Mouse (Mus musculus): ENCODE results near the gene Mdga2. TPM values are rescaled to one million over a fixed set of nuclear protein-coding genes. Genes with fewer than 3 reads are reported as not detected.

The Mdga2 gene
- polyA plus RNA-seq, 1 experiment from 2014 or later: 20.9 TPM

GRCm38 (mm10) chr12:66853167-66853566, 369.2 kb downstream of the Mdga2 start:
- H3K36me3 ChIP-seq: no peaks in the 10 kb centered on the region
- 22% methylated on average over 3 of the region's 3 CpGs for WGBS
- H3K9me3 ChIP-seq: no peaks in the 10 kb centered on the region
- no peak overlapping the region for H3K27ac ChIP-seq (replicated peaks)
- ATAC-seq (ENCODE audit: low read depth): no peak
- no peak overlapping the region for H3K4me3 ChIP-seq
- no peaks in the 10 kb centered on the region for H3K27me3 ChIP-seq
- no peak overlapping the region for H3K9ac ChIP-seq
- no peak overlapping the region for H3K4me2 ChIP-seq
- no peaks in the 10 kb centered on the region for H3K4me1 ChIP-seq (replicated peaks)

- no peak overlapping the region for H3K9ac ChIP-seq
- H3K27me3 ChIP-seq: no peaks in the 10 kb centered on the region
- no peaks in the 10 kb centered on the region for H3K9me3 ChIP-seq
- WGBS: 62% methylated on average over 3 of the region's 3 CpGs
- H3K4me3 ChIP-seq: no peak overlapping the region
- no peaks in the 10 kb centered on the region for H3K4me1 ChIP-seq (replicated peaks)
- no peaks in the 10 kb centered on the region for H3K36me3 ChIP-seq
- no peak overlapping the region for H3K27ac ChIP-seq (replicated peaks)
- no peak for ATAC-seq (ENCODE audit: low read depth)
- H3K4me2 ChIP-seq: no peak overlapping the region
These were observed 382.0 kb downstream of the Mdga2 start for GRCm38 (mm10) chr12:66840336-66840735.

- Histone ChIP-seq H3K9me3 (no peaks in the 10 kb centered on the region), H3K4me2 (no peak overlapping the region), H3K9ac (no peak overlapping the region), H3K27me3 (no peaks in the 10 kb centered on the region), H3K36me3 (no peaks in the 10 kb centered on the region), H3K4me1 (replicated peaks) (no peaks in the 10 kb centered on the region), H3K27ac (replicated peaks) (no peak overlapping the region), H3K4me3 (no peak overlapping the region)
- ATAC-seq (ENCODE audit: low read depth): no peak
These were observed 466.7 kb downstream of the Mdga2 start for GRCm38 (mm10) chr12:66755653-66756052.

GRCm38 (mm10) chr12:66734536-66734935, 487.8 kb downstream of the Mdga2 start:
- H3K4me3 ChIP-seq: no peak overlapping the region
- no peak overlapping the region for H3K9ac ChIP-seq
- 74% methylated on average over 3 of the region's 3 CpGs for WGBS
- H3K27me3 ChIP-seq: no peaks in the 10 kb centered on the region
- no peak for ATAC-seq (ENCODE audit: low read depth)
- no peak overlapping the region for H3K4me2 ChIP-seq
- no peaks in the 10 kb centered on the region for H3K4me1 ChIP-seq (replicated peaks)
- no peak overlapping the region for H3K27ac ChIP-seq (replicated peaks)
- H3K36me3 ChIP-seq: no peaks in the 10 kb centered on the region
- H3K9me3 ChIP-seq: no peaks in the 10 kb centered on the region

- Histone ChIP-seq H3K9me3 (no peaks in the 10 kb centered on the region), H3K36me3 (no peaks in the 10 kb centered on the region), H3K4me2 (no peak overlapping the region), H3K4me3 (no peak overlapping the region), H3K4me1 (replicated peaks) (no peaks in the 10 kb centered on the region), H3K9ac (no peak overlapping the region), H3K27ac (replicated peaks) (no peak overlapping the region), H3K27me3 (no peaks in the 10 kb centered on the region)
- no peak for ATAC-seq (ENCODE audit: low read depth)
- WGBS: 26% methylated on average over 2 of the region's 2 CpGs
These were observed 497.9 kb downstream of the Mdga2 start for GRCm38 (mm10) chr12:66724474-66724873.

- H3K9ac ChIP-seq: no peak overlapping the region
- no peak for ATAC-seq (ENCODE audit: low read depth)
- H3K4me1 ChIP-seq (replicated peaks): no peaks in the 10 kb centered on the region
These were observed 514.0 kb downstream of the Mdga2 start for GRCm38 (mm10) chr12:66708334-66708733.

GRCm38 (mm10) chr12:66707431-66707830, 514.9 kb downstream of the Mdga2 start:
- Histone ChIP-seq H3K27me3 (no peaks in the 10 kb centered on the region), H3K4me3 (no peak overlapping the region), H3K4me2 (no peak overlapping the region), H3K4me1 (replicated peaks) (no peaks in the 10 kb centered on the region), H3K36me3 (no peaks in the 10 kb centered on the region), H3K9me3 (no peaks in the 10 kb centered on the region), H3K9ac (no peak overlapping the region), H3K27ac (replicated peaks) (no peak overlapping the region)
- ATAC-seq (ENCODE audit: low read depth): no peak
- 41% methylated on average over 2 of the region's 2 CpGs for WGBS

More at GRCm38 (mm10) chr12:66708334-66708733, 514.0 kb downstream of the Mdga2 start:
- no peak overlapping the region for H3K4me2 ChIP-seq
- H3K27ac ChIP-seq (replicated peaks): no peak overlapping the region
- H3K36me3 ChIP-seq: no peaks in the 10 kb centered on the region
- H3K27me3 ChIP-seq: no peaks in the 10 kb centered on the region
- no peak overlapping the region for H3K4me3 ChIP-seq
- no peaks in the 10 kb centered on the region for H3K9me3 ChIP-seq
- 84% methylated on average over 10 of the region's 10 CpGs for WGBS

- no peak for ATAC-seq (ENCODE audit: low read depth)
- no peaks in the 10 kb centered on the region for H3K9me3 ChIP-seq
- H3K27ac ChIP-seq (replicated peaks): no peak overlapping the region
These were observed 517.3 kb downstream of the Mdga2 start for GRCm38 (mm10) chr12:66705015-66705414.

GRCm38 (mm10) chr12:66702781-66703180, 519.6 kb downstream of the Mdga2 start:
- Histone ChIP-seq H3K9ac (no peak overlapping the region), H3K4me2 (no peak overlapping the region), H3K36me3 (no peaks in the 10 kb centered on the region), H3K4me1 (replicated peaks) (no peaks in the 10 kb centered on the region), H3K9me3 (no peaks in the 10 kb centered on the region), H3K27ac (replicated peaks) (no peak overlapping the region), H3K27me3 (no peaks in the 10 kb centered on the region), H3K4me3 (no peak overlapping the region)
- 91% methylated on average over 3 of the region's 3 CpGs for WGBS
- ATAC-seq (ENCODE audit: low read depth): no peak

More at GRCm38 (mm10) chr12:66705015-66705414, 517.3 kb downstream of the Mdga2 start:
- no peak overlapping the region for H3K4me2 ChIP-seq
- no peaks in the 10 kb centered on the region for H3K27me3 ChIP-seq
- H3K4me1 ChIP-seq (replicated peaks): no peaks in the 10 kb centered on the region
- H3K4me3 ChIP-seq: no peak overlapping the region
- H3K36me3 ChIP-seq: no peaks in the 10 kb centered on the region
- H3K9ac ChIP-seq: no peak overlapping the region

- H3K27ac ChIP-seq (replicated peaks): no peak overlapping the region
- H3K27me3 ChIP-seq: no peaks in the 10 kb centered on the region
- no peak for ATAC-seq (ENCODE audit: low read depth)
- no peak overlapping the region for H3K4me2 ChIP-seq
- no peak overlapping the region for H3K9ac ChIP-seq
- H3K36me3 ChIP-seq: no peaks in the 10 kb centered on the region
- H3K4me3 ChIP-seq: no peak overlapping the region
- H3K9me3 ChIP-seq: no peaks in the 10 kb centered on the region
- WGBS: 78% methylated on average over 3 of the region's 3 CpGs
- no peaks in the 10 kb centered on the region for H3K4me1 ChIP-seq (replicated peaks)
These were observed 542.8 kb downstream of the Mdga2 start for GRCm38 (mm10) chr12:66679558-66679957.

GRCm38 (mm10) chr12:66648605-66649552, 573.5 kb downstream of the Mdga2 start:
- no peak overlapping the region for H3K4me2 ChIP-seq
- no peaks in the 10 kb centered on the region for H3K9me3 ChIP-seq
- H3K4me3 ChIP-seq: no peak overlapping the region
- no peaks in the 10 kb centered on the region for H3K27me3 ChIP-seq
- ATAC-seq (ENCODE audit: low read depth): no peak
- peaks cover 5% of the 10 kb centered on the region; the same call in 1 of the 2 replicates for H3K4me1 ChIP-seq (replicated peaks)
- no peaks in the 10 kb centered on the region for H3K36me3 ChIP-seq
- H3K27ac ChIP-seq (replicated peaks): no peak overlapping the region
- H3K9ac ChIP-seq: no peak overlapping the region
- WGBS: 44% methylated on average over 12 of the region's 12 CpGs

GRCm38 (mm10) chr12:66640408-66640807, 581.9 kb downstream of the Mdga2 start:
- ATAC-seq (ENCODE audit: low read depth): no peak
- WGBS: 38% methylated on average over 1 of the region's 1 CpGs
- no peaks in the 10 kb centered on the region for H3K4me1 ChIP-seq (replicated peaks)
- H3K27me3 ChIP-seq: no peaks in the 10 kb centered on the region
- H3K27ac ChIP-seq (replicated peaks): no peak overlapping the region
- no peak overlapping the region for H3K9ac ChIP-seq
- no peaks in the 10 kb centered on the region for H3K36me3 ChIP-seq
- H3K4me2 ChIP-seq: no peak overlapping the region
- no peak overlapping the region for H3K4me3 ChIP-seq
- H3K9me3 ChIP-seq: no peaks in the 10 kb centered on the region

- Histone ChIP-seq H3K9me3 (no peaks in the 10 kb centered on the region), H3K4me1 (replicated peaks) (no peaks in the 10 kb centered on the region), H3K27me3 (no peaks in the 10 kb centered on the region), H3K27ac (replicated peaks) (no peak overlapping the region), H3K4me2 (no peak overlapping the region), H3K36me3 (no peaks in the 10 kb centered on the region), H3K4me3 (no peak overlapping the region), H3K9ac (no peak overlapping the region)
- WGBS: 90% methylated on average over 3 of the region's 3 CpGs
- no peak for ATAC-seq (ENCODE audit: low read depth)
These were observed 602.4 kb downstream of the Mdga2 start for GRCm38 (mm10) chr12:66619944-66620343.

Measured in neural tube, embryonic 13.5 days (tissue).